10 mouse cellular contexts compared by ENCODE assay signal in genomic region chr11:116076836-116077235, GRCm38 (mm10). TPM values are rescaled to one million over a fixed set of nuclear protein-coding genes. Genes with fewer than 3 reads are reported as not detected.
DNase-seq lines count a peak whose midpoint lies in the region; ATAC-seq and TF ChIP-seq lines count a peak whose summit lies in the region.
"Had no signal": no experiment of that assay in that cellular context is flagged by ENCODE, and none has a peak within 500 bp of the region (broad histone marks: within the 10 kb centered on the region; RNA-seq: fewer than 3 reads in every experiment).

No protein-coding gene starts in this region.

- peak overlapping the region; percentile 94; the same call in 1 of the 2 replicates for H3K27ac ChIP-seq in layer of hippocampus, adult 2 months
- H3K27ac ChIP-seq in liver, adult 2 months (replicated peaks; ENCODE audit: insufficient read depth, low read depth, low read length) = peak overlapping the region; percentile 34; the same call in 1 of the 2 replicates
- 0 out of 2 replicates have a peak overlapping the region, but pooled peaks have one; percentile 92 for H3K27ac ChIP-seq in stomach, postnatal 0 days (replicated peaks)
- H3K27ac ChIP-seq: neural tube, embryonic 12.5 days had no signal

- 85% methylated on average over 7 of the region's 7 CpGs for WGBS in liver, adult 2 months
- WGBS in stomach, postnatal 0 days = 76% methylated on average over 7 of the region's 7 CpGs

- TF ChIP-seq EP300 in stomach, postnatal 0 days (optimal IDR thresholded peaks at IDR 0.05) = no peak

- peak overlapping the region; percentile 55 for H3K4me2 ChIP-seq in stomach, postnatal 0 days (replicated peaks; ENCODE audit: low read depth)

- no peak for TF ChIP-seq CTCF in layer of hippocampus, adult 2 months (conservative IDR thresholded peaks at IDR 0.05)
- no peak for TF ChIP-seq CTCF in liver, adult 2 months (IDR thresholded peaks at IDR 0.05; ENCODE audit: low read depth, low read length)
- TF ChIP-seq CTCF in stomach, postnatal 0 days (IDR thresholded peaks at IDR 0.05; ENCODE audit: low read depth) = no peak

- H3K27me3 ChIP-seq in liver, adult 2 months (ENCODE audit: control insufficient read depth, insufficient read depth, low read length) = no peaks in the 10 kb centered on the region
- H3K27me3 ChIP-seq in stomach, postnatal 0 days (ENCODE audit: control insufficient read depth, insufficient read depth, low read length) = no peaks in the 10 kb centered on the region
- H3K27me3 ChIP-seq: neural tube, embryonic 12.5 days had no signal

- TF ChIP-seq POLR2A in liver, adult 2 months (IDR thresholded peaks at IDR 0.05; ENCODE audit: extremely low read depth, insufficient read depth, low read length) = no peak

- no peak overlapping the region for H3K4me3 ChIP-seq in layer of hippocampus, adult 2 months
- H3K4me3 ChIP-seq in liver, adult 2 months (ENCODE audit: insufficient read depth, low read depth, low read length) = peak overlapping the region; percentile 56; the same call in 1 of the 2 replicates
- peak overlapping the region; percentile 24; the same call in 1 of the 2 replicates for H3K4me3 ChIP-seq in stomach, postnatal 0 days (ENCODE audit: low read depth, low read length)
- H3K4me3 ChIP-seq: neural tube, embryonic 12.5 days had no signal

- H3K9me3 ChIP-seq in stomach, postnatal 0 days (ENCODE audit: control insufficient read depth, low read length) = no peaks in the 10 kb centered on the region
- H3K9me3 ChIP-seq: neural tube, embryonic 12.5 days had no signal

- peak overlapping the region; percentile 69 for H3K9ac ChIP-seq in liver, adult 2 months (ENCODE audit: low read depth, low read length)
- H3K9ac ChIP-seq in stomach, postnatal 0 days (ENCODE audit: low read length) = peak overlapping the region; percentile 53; the same call in 1 of the 2 replicates
- H3K9ac ChIP-seq: neural tube, embryonic 12.5 days had no signal

- peaks cover 12% of the 10 kb centered on the region for H3K36me3 ChIP-seq in liver, adult 2 months (ENCODE audit: control insufficient read depth, insufficient read depth, low read length)
- H3K36me3 ChIP-seq in stomach, postnatal 0 days (ENCODE audit: control insufficient read depth, insufficient read depth, low read length) = peaks cover 19% of the 10 kb centered on the region

- H3K4me1 ChIP-seq in liver, adult 2 months (ENCODE audit: control insufficient read depth, insufficient read depth, low read length) = no peaks in the 10 kb centered on the region
- 0 out of 2 replicates have a peak, but pooled peaks cover 3% of the 10 kb centered on the region for H3K4me1 ChIP-seq in stomach, postnatal 0 days (replicated peaks; ENCODE audit: control insufficient read depth, insufficient read depth)

- ATAC-seq in stomach, postnatal 0 days (ENCODE audit: low FRiP score, low TSS enrichment) = no peak

- DNase-seq in layer of hippocampus, adult 2 months (ENCODE audit: low spot score in 2 of 2) = no peak
- no peak for DNase-seq in layer of hippocampus, adult 8-10 months (ENCODE audit: low spot score in 2 of 2)
- peak; percentile 42 for DNase-seq in c-Kit-negative CD71-positive TER-119-positive erythroid progenitor cells, embryonic 14.5 days (ENCODE audit: low read depth, low spot score)
- no peak for DNase-seq in liver, adult 2 months (ENCODE audit: extremely low read depth, low read depth, low spot score)
- no peak for DNase-seq in stomach, postnatal 0 days (ENCODE audit: low spot score)
- no peak for DNase-seq in retina, postnatal 1 day
- no peak for DNase-seq in ovary, postnatal 14 days (ENCODE audit: low spot score)
- no peak for DNase-seq in layer of hippocampus, adult 9-10 months (ENCODE audit: low spot score)
- DNase-seq: adrenal gland, postnatal 10 days had no signal

- H3K79me2 ChIP-seq in liver, adult 2 months (ENCODE audit: control insufficient read depth, insufficient read depth, low read length) = no peaks in the 10 kb centered on the region

RNA-seq across cellular contexts. Expression of gene Unc13d, which starts 0.9 kb away (rescaled TPM):
- 1 to 10 TPM; 1.3 to 2.1 TPM for total RNA-seq in layer of hippocampus, adult 2 months (2021)
- 1 to 10 TPM; 1.5 to 3.6 (median 2.3) TPM for total RNA-seq in layer of hippocampus, adult 8-10 months (2022)
- 0.37 and 0.87 TPM in 2 replicates for total RNA-seq in liver, adult 2 months (2014; rRNA removed)
- polyA plus RNA-seq in liver, adult 2 months (2012; rRNA removed) = 0.54 and 1.4 TPM in 2 replicates
- polyA plus RNA-seq in stomach, postnatal 0 days (2015; fragmentation: Nextera tagmentation; extraction: Ambion mirVana) = 2.3 and 2.8 TPM in 2 replicates

RNA-seq across cellular contexts. Expression of gene Wbp2, which starts 10.0 kb away (rescaled TPM):
- total RNA-seq in layer of hippocampus, adult 2 months (2021) = 100 to 1,000 TPM; 417 to 440 TPM
- total RNA-seq in layer of hippocampus, adult 8-10 months (2022) = 100 to 1,000 TPM; 387 to 440 (median 429) TPM
- total RNA-seq in liver, adult 2 months (2014; rRNA removed) = 14.8 and 24.8 TPM in 2 replicates
- 166 and 179 TPM in 2 replicates for polyA plus RNA-seq in liver, adult 2 months (2012; rRNA removed)
- 71.0 and 89.6 TPM in 2 replicates for polyA plus RNA-seq in stomach, postnatal 0 days (2015; fragmentation: Nextera tagmentation; extraction: Ambion mirVana)

RNA-seq across cellular contexts. Expression of gene Unk, which starts 46.7 kb away (rescaled TPM):
- 10 to 100 TPM; 26.3 to 30.8 TPM for total RNA-seq in layer of hippocampus, adult 2 months (2021)
- 10 to 100 TPM; 26.3 to 31.6 (median 28.2) TPM for total RNA-seq in layer of hippocampus, adult 8-10 months (2022)
- total RNA-seq in liver, adult 2 months (2014; rRNA removed) = 4.3 and 5.2 TPM in 2 replicates
- 8.9 and 13.8 TPM in 2 replicates for polyA plus RNA-seq in liver, adult 2 months (2012; rRNA removed)
- 8.3 and 9.1 TPM in 2 replicates for polyA plus RNA-seq in stomach, postnatal 0 days (2015; fragmentation: Nextera tagmentation; extraction: Ambion mirVana)

RNA-seq across cellular contexts. Expression of gene H3f3b, which starts 49.1 kb away (rescaled TPM):
- total RNA-seq in layer of hippocampus, adult 2 months (2021) = 100 to 1,000 TPM; 285 to 322 TPM
- total RNA-seq in layer of hippocampus, adult 8-10 months (2022) = 100 to 1,000 TPM; 243 to 308 (median 280) TPM
- total RNA-seq in liver, adult 2 months (2014; rRNA removed) = 116 and 163 TPM in 2 replicates
- 56.2 and 59.9 TPM in 2 replicates for polyA plus RNA-seq in liver, adult 2 months (2012; rRNA removed)
- polyA plus RNA-seq in stomach, postnatal 0 days (2015; fragmentation: Nextera tagmentation; extraction: Ambion mirVana) = 1,343 and 1,357 TPM in 2 replicates

RNA-seq across cellular contexts. Expression of gene Trim47, which starts 50.2 kb away (rescaled TPM):
- 1 to 10 TPM; 4.6 to 7.2 TPM for total RNA-seq in layer of hippocampus, adult 2 months (2021)
- total RNA-seq in layer of hippocampus, adult 8-10 months (2022) = 10 to 100 TPM in 1 of 4 experiments, 1 to 10 TPM in 3; 5.0 to 13.0 (median 8.2) TPM
- 2.9 and 6.6 TPM in 2 replicates for total RNA-seq in liver, adult 2 months (2014; rRNA removed)
- 4.2 and 4.6 TPM in 2 replicates for polyA plus RNA-seq in liver, adult 2 months (2012; rRNA removed)
- 33.8 and 34.6 TPM in 2 replicates for polyA plus RNA-seq in stomach, postnatal 0 days (2015; fragmentation: Nextera tagmentation; extraction: Ambion mirVana)

Comparison
In these comparisons a context has a peak if more than half of its experiments do, and no peak if none do; other contexts are left out.
1. H3K27ac ChIP-seq: peak in every context shown above with its lines; median percentile 94 in layer of hippocampus, adult 2 months; 92 in stomach, postnatal 0 days; 34 in liver, adult 2 months.
2. RNA of gene Wbp2, which starts 10.0 kb away (total RNA-seq): 417 to 440 TPM in layer of hippocampus, adult 2 months and 387 to 440 TPM in layer of hippocampus, adult 8-10 months; 14.8 to 24.8 TPM in liver, adult 2 months; every median in the first group is over 10 times any median in the second.